ENCODE assay signal across 9 mouse cellular contexts in genomic region chr5:134678031-134678430, GRCm38 (mm10). TPM values are rescaled to one million over a fixed set of nuclear protein-coding genes. Genes with fewer than 3 reads are reported as not detected.
DNase-seq lines count a peak whose midpoint lies in the region; ATAC-seq and TF ChIP-seq lines count a peak whose summit lies in the region.
"Had no signal": no experiment of that assay in that cellular context is flagged by ENCODE, and none has a peak within 500 bp of the region (broad histone marks: within the 10 kb centered on the region; RNA-seq: fewer than 3 reads in every experiment).

No protein-coding gene starts in this region.

- H3K9me3 ChIP-seq in heart, postnatal 0 days (replicated peaks; ENCODE audit: control insufficient read depth, low read length) = no peaks in the 10 kb centered on the region
- H3K9me3 ChIP-seq: midbrain, embryonic 12.5 days had no signal

- H3K9ac ChIP-seq in heart, postnatal 0 days (replicated peaks; ENCODE audit: low read depth, low read length) = no peak overlapping the region; the same call in 1 of the 2 replicates
- H3K9ac ChIP-seq: midbrain, embryonic 12.5 days had no signal

- H3K36me3 ChIP-seq in heart, postnatal 0 days (replicated peaks; ENCODE audit: control insufficient read depth, insufficient read depth, low read length) = no peaks in the 10 kb centered on the region

- H3K4me3 ChIP-seq in heart, postnatal 0 days (ENCODE audit: low read depth, low read length) = peak overlapping the region; percentile 3
- H3K4me3 ChIP-seq: midbrain, embryonic 12.5 days had no signal

- peak; percentile 27 to 34 for DNase-seq in adrenal gland, postnatal 36 days
- DNase-seq in adrenal gland, adult 8-10 months = no peak
- peak; percentile 23 for DNase-seq in heart, postnatal 0 days (ENCODE audit: low spot score)
- DNase-seq in lung, postnatal 25 days (ENCODE audit: low spot score) = peak; percentile 43
- DNase-seq in frontal cortex, postnatal 10 days (ENCODE audit: low spot score in 2 of 2) = no peak
- DNase-seq in right cerebral cortex, postnatal 36 days (ENCODE audit: low spot score in 2 of 2) = no peak
- no peak for DNase-seq in left cerebral cortex, postnatal 4 days

- no peak for TF ChIP-seq EP300 in heart, postnatal 0 days (IDR thresholded peaks at IDR 0.05; ENCODE audit: low read depth)

- WGBS in heart, postnatal 0 days = 77% methylated on average over 3 of the region's 3 CpGs

- peak; percentile 13 for ATAC-seq in activated CD4-positive, CD25-positive, alpha-beta regulatory T cell, adult 4 months
- 0 out of 2 replicates have a peak, but pooled peaks have one; percentile 21 for ATAC-seq in heart, postnatal 0 days (ENCODE audit: insufficient read depth, low read depth)

- peaks cover 15% of the 10 kb centered on the region for H3K4me1 ChIP-seq in heart, postnatal 0 days (ENCODE audit: control insufficient read depth, insufficient read depth)

- peak overlapping the region; percentile 63; the same call in 1 of the 2 replicates for H3K4me2 ChIP-seq in heart, postnatal 0 days (ENCODE audit: low read depth, low read length)
- H3K4me2 ChIP-seq: midbrain, embryonic 12.5 days had no signal

- H3K27ac ChIP-seq in heart, postnatal 0 days (ENCODE audit: low read depth) = peak overlapping the region; percentile 79

- no peak for TF ChIP-seq CTCF in heart, postnatal 0 days (IDR thresholded peaks at IDR 0.05; ENCODE audit: low read depth)

- intact Hi-C loops in left cerebral cortex, postnatal 4 days (cut with DNase I) = no loop called here

- no peaks in the 10 kb centered on the region for H3K27me3 ChIP-seq in heart, postnatal 0 days (ENCODE audit: control insufficient read depth, insufficient read depth, low read length)

RNA-seq across cellular contexts. Expression of gene Limk1, which starts 10.4 kb away (rescaled TPM):
- 10 to 100 TPM; 19.5 to 22.6 TPM for total RNA-seq in adrenal gland, postnatal 36 days (2021)
- 10 to 100 TPM; 22.4 to 25.4 (median 23.7) TPM for total RNA-seq in adrenal gland, adult 8-10 months (2022)
- polyA plus RNA-seq in activated CD4-positive, CD25-positive, alpha-beta regulatory T cell, adult 4 months (2017; shearing (Covaris generic)) = 1 to 10 TPM; 3.8 to 4.2 TPM
- 6.9 and 12.1 TPM in 2 replicates for total RNA-seq in heart, postnatal 0 days (2014; rRNA removed; ENCODE audit: low replicate concordance)
- 2.4 TPM in 2 replicates for polyA plus RNA-seq in heart, postnatal 0 days (2015; fragmentation: Nextera tagmentation; extraction: Ambion mirVana)
- 10 to 100 TPM; 68.6 to 74.2 TPM for total RNA-seq in left cerebral cortex, postnatal 4 days (2021)

RNA-seq across cellular contexts. Expression of gene Eif4h, which starts 38.7 kb away (rescaled TPM):
- total RNA-seq in adrenal gland, postnatal 36 days (2021) = 100 to 1,000 TPM; 288 to 289 TPM
- total RNA-seq in adrenal gland, adult 8-10 months (2022) = 100 to 1,000 TPM; 241 to 258 (median 257) TPM
- 100 to 1,000 TPM; 112 to 143 TPM for polyA plus RNA-seq in activated CD4-positive, CD25-positive, alpha-beta regulatory T cell, adult 4 months (2017; shearing (Covaris generic))
- total RNA-seq in heart, postnatal 0 days (2014; rRNA removed; ENCODE audit: low replicate concordance) = 430 and 516 TPM in 2 replicates
- 230 and 241 TPM in 2 replicates for polyA plus RNA-seq in heart, postnatal 0 days (2015; fragmentation: Nextera tagmentation; extraction: Ambion mirVana)
- 100 to 1,000 TPM; 285 to 287 TPM for total RNA-seq in left cerebral cortex, postnatal 4 days (2021)

Comparison
In these comparisons a context has a peak if more than half of its experiments do, and no peak if none do; other contexts are left out.
1. DNase-seq: peak in adrenal gland, postnatal 36 days (2 of 2), heart, postnatal 0 days (single experiment) and lung, postnatal 25 days (single experiment); none in adrenal gland, adult 8-10 months (single experiment), frontal cortex, postnatal 10 days (0 of 2), right cerebral cortex, postnatal 36 days (0 of 2) and left cerebral cortex, postnatal 4 days (single experiment).